Mouse (Mus musculus): ENCODE measurements around the gene Suclg1.

DNA sequence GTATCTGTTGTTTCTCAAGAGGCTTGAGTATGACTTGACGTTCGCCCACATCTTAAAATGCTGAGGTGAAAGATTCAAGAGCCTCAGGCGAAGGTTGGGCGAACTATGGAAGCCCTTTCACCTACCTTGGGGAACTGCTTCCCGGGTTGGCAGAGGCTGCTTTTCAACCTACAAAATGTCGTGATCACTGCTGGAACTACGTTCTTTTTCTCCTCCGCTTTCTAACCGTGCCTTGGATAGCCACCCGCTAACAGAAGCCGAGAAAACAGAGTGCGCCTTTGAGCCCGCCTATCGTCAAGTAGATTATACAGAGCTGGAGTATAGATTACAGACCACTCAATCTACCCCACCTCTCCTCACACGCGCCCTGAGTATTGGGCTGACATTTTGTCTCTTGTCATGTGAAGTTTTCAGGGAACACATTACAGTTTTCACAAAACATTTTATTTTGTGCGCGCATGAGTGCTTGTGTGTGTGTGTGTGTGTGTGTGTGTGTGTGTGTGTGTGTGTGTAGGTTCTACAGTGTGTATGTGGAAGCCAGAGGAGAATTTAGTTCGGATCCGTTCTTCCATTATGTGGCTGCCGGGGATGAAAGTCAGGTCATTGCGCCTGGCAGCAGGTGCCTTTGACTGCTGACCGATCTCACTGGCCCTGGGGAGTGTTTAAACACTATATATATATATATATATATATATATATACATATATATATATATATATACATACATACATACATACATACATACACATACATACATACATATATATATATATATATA, 26.0 kb upstream of the Suclg1 start:
- TF ChIP-seq CTCF (IDR thresholded peaks at IDR 0.05; ENCODE audit: low read depth) (no peak), EP300 (IDR thresholded peaks at IDR 0.05; ENCODE audit: low read depth) (no peak)
